Mouse (Mus musculus) heart, adult 2 months (tissue): Measurements from ENCODE around the gene Nup107.

Source experiments
- CTCF ChIP-seq: fragments of 200-600 bp; IDR thresholded peaks from 2 replicates; pipeline ENCODE4 v1.8.1; 2022; ENCODE audit warnings: antibody characterized with exemption, mild to moderate bottlenecking, moderate library complexity
- EP300 ChIP-seq: fragments of 200-500 bp; IDR thresholded peaks from 2 replicates; pipeline ENCODE4 v1.6.1; 2011; ENCODE audit warnings: low read depth, low read length, control low read depth; ENCODE audit not compliant: insufficient read depth
- POLR2A ChIP-seq: fragments of 200-500 bp; IDR thresholded peaks from 2 replicates; pipeline ENCODE4 v1.6.1; 2011; ENCODE audit warnings: mild to moderate bottlenecking, low read depth, low read length, control low read depth; ENCODE audit not compliant: insufficient read depth

- TF ChIP-seq CTCF (no peak), POLR2A (no peak), EP300 (no peak)
These were observed 44.0 kb downstream of the Nup107 start for GRCm38 (mm10) chr10:117748276-117749049.
